9 mouse cellular contexts compared by ENCODE assay signal in the genomic region with DNA sequence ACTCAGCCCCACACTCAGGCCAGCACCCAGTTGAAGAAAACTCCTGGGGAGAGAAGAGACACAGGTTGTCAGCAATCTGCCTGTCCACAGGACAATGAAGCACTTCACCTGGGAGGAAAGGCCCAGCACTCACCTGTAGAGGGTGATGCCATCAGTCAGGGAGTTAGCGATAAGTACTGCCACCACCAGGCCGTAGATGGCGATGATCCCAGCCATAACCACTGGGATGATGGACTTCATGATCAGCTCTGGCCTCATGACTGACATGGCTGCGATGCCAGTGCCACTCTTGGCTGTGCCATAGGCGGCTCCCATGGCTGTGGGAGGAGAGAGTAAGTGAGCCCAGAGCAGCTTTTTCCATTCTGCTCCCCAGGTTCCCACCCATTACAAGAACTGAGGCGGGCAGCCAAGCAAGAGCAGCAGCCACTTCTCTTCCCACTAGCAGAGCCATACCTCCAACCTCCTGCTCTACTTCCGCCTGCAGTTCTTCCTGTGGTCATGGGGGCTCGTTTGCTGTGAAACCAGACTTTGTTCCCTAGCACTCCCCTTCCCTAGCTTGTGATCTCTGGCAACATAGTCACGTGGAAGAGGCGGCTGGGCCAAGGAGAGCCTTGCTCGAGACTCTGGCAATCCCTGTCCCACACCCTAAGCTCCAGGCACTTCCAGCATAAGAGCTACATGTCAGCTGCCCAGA. TPM values are rescaled to one million over a fixed set of nuclear protein-coding genes. Genes with fewer than 3 reads are reported as not detected.
DNase-seq lines count a peak whose midpoint lies in the region; ATAC-seq and TF ChIP-seq lines count a peak whose summit lies in the region.
"Had no signal": no experiment of that assay in that cellular context is flagged by ENCODE, and none has a peak within 500 bp of the region (broad histone marks: within the 10 kb centered on the region; RNA-seq: fewer than 3 reads in every experiment).

No protein-coding gene starts in this region.

- no peak overlapping the region for H3K9ac ChIP-seq in forebrain, embryonic 11.5 days (ENCODE audit: low read length)
- no peak overlapping the region for H3K9ac ChIP-seq in liver, embryonic 12.5 days
- H3K9ac ChIP-seq: neural tube, embryonic 12.5 days had no signal

- intact Hi-C loops in left cerebral cortex, postnatal 14 days (cut with DNase I): loop anchor here (5.0 kb wide), 1 partner anchor 43 kb away; a partner anchor contains a TSS

- H3K36me3 ChIP-seq in forebrain, embryonic 10.5 days (replicated peaks): peaks cover 33% of the 10 kb centered on the region
- no peaks in the 10 kb centered on the region; the same call in 1 of the 2 replicates for H3K36me3 ChIP-seq in forebrain, embryonic 11.5 days (ENCODE audit: control insufficient read depth, insufficient read depth, low read length)
- peaks cover 34% of the 10 kb centered on the region for H3K36me3 ChIP-seq in liver, embryonic 12.5 days
- H3K36me3 ChIP-seq in small intestine, adult 2 months (ENCODE audit: control insufficient read depth, insufficient read depth, low read length): peaks cover 16% of the 10 kb centered on the region

- no peak for DNase-seq in forebrain, embryonic 10.5 days (ENCODE audit: extremely low spot score, low spot score)
- no peak for DNase-seq in forebrain, embryonic 11.5 days (ENCODE audit: low spot score)
- DNase-seq in liver: no peak
- peak; percentile 72 to 88 for DNase-seq in kidney, postnatal 25 days
- DNase-seq in left cerebral cortex, postnatal 14 days (ENCODE audit: low spot score in 2 of 2): no peak
- no peak for DNase-seq in urinary bladder, postnatal 4 days (ENCODE audit: low spot score in 2 of 2)

- H3K27me3 ChIP-seq in forebrain, embryonic 10.5 days (ENCODE audit: poor library complexity, severe bottlenecking): no peaks in the 10 kb centered on the region
- no peaks in the 10 kb centered on the region for H3K27me3 ChIP-seq in forebrain, embryonic 11.5 days (ENCODE audit: control insufficient read depth, insufficient read depth, low read length)
- no peaks in the 10 kb centered on the region for H3K27me3 ChIP-seq in liver, embryonic 12.5 days (replicated peaks)
- no peaks in the 10 kb centered on the region for H3K27me3 ChIP-seq in small intestine, adult 2 months (ENCODE audit: control insufficient read depth, insufficient read depth, low read length)
- H3K27me3 ChIP-seq: neural tube, embryonic 12.5 days had no signal

- WGBS in forebrain, embryonic 10.5 days: 88% methylated on average over 11 of the region's 11 CpGs
- 77% methylated on average over 9 of the region's 11 CpGs for WGBS in forebrain, embryonic 11.5 days
- WGBS in liver, embryonic 12.5 days (ENCODE audit: insufficient replicate concordance): 69% methylated on average over 11 of the region's 11 CpGs
- WGBS in small intestine, adult 2 months: 64% methylated on average over 11 of the region's 11 CpGs

- no peak for TF ChIP-seq POLR2A in small intestine, adult 2 months (IDR thresholded peaks at IDR 0.05; ENCODE audit: low read depth, low read length)

- H3K4me2 ChIP-seq in forebrain, embryonic 11.5 days (ENCODE audit: low read depth, low read length, severe bottlenecking): no peak overlapping the region
- no peak overlapping the region for H3K4me2 ChIP-seq in liver, embryonic 12.5 days
- H3K4me2 ChIP-seq: neural tube, embryonic 12.5 days had no signal

- H3K27ac ChIP-seq in forebrain, embryonic 10.5 days: no peak overlapping the region
- H3K27ac ChIP-seq in forebrain, embryonic 11.5 days (ENCODE audit: low read depth, low read length): no peak overlapping the region
- H3K27ac ChIP-seq in liver, embryonic 12.5 days: peak overlapping the region; percentile 68
- 0 out of 2 replicates have a peak overlapping the region, but pooled peaks have one; percentile 7 for H3K27ac ChIP-seq in small intestine, adult 2 months (ENCODE audit: insufficient read depth, low read depth, low read length)
- H3K27ac ChIP-seq: neural tube, embryonic 12.5 days had no signal

- TF ChIP-seq CTCF in small intestine, adult 2 months (IDR thresholded peaks at IDR 0.05; ENCODE audit: extremely low read depth, insufficient read length, insufficient replicate concordance, low read depth, low read length): no peak

- H3K4me1 ChIP-seq in forebrain, embryonic 10.5 days: peaks cover 28% of the 10 kb centered on the region
- peaks cover 12% of the 10 kb centered on the region; the same call in 1 of the 2 replicates for H3K4me1 ChIP-seq in forebrain, embryonic 11.5 days (replicated peaks; ENCODE audit: control insufficient read depth, insufficient read depth, low read length)
- peaks cover 57% of the 10 kb centered on the region for H3K4me1 ChIP-seq in liver, embryonic 12.5 days
- peaks cover 17% of the 10 kb centered on the region for H3K4me1 ChIP-seq in small intestine, adult 2 months (ENCODE audit: control insufficient read depth, insufficient read depth, insufficient read length, low read length)

- H3K9me3 ChIP-seq in forebrain, embryonic 10.5 days: no peaks in the 10 kb centered on the region
- H3K9me3 ChIP-seq in forebrain, embryonic 11.5 days (ENCODE audit: control insufficient read depth, low read length): no peaks in the 10 kb centered on the region
- no peaks in the 10 kb centered on the region for H3K9me3 ChIP-seq in liver, embryonic 12.5 days (replicated peaks)
- H3K9me3 ChIP-seq: neural tube, embryonic 12.5 days had no signal

- H3K4me3 ChIP-seq in forebrain, embryonic 10.5 days: 0 out of 2 replicates have a peak overlapping the region, but pooled peaks have one; percentile 16
- H3K4me3 ChIP-seq in forebrain, embryonic 11.5 days (ENCODE audit: low read depth, low read length): no peak overlapping the region
- no peak overlapping the region for H3K4me3 ChIP-seq in liver, embryonic 12.5 days
- no peak overlapping the region for H3K4me3 ChIP-seq in small intestine, adult 2 months (ENCODE audit: low read depth, low read length)
- H3K4me3 ChIP-seq: neural tube, embryonic 12.5 days had no signal

- ATAC-seq in forebrain, embryonic 11.5 days (replicated peaks; ENCODE audit: low FRiP score): no peak
- no peak for ATAC-seq in liver, embryonic 12.5 days

RNA-seq across cellular contexts. Expression of a gene that starts 1.1 kb away (rescaled TPM):
- 40.2 and 44.7 TPM in 2 replicates for polyA plus RNA-seq in forebrain, embryonic 10.5 days (2016; fragmentation: Nextera tagmentation; extraction: Ambion mirVana)
- 29.5 and 34.7 TPM in 2 replicates for polyA plus RNA-seq in forebrain, embryonic 11.5 days (2014; fragmentation: Nextera tagmentation; extraction: Ambion mirVana)
- 20.9 and 22.7 TPM in 2 replicates for polyA plus RNA-seq in liver, embryonic 12.5 days (2016; fragmentation: Nextera tagmentation; extraction: Ambion mirVana)
- 61.6 and 187 TPM in 2 replicates for polyA plus RNA-seq in small intestine, adult 2 months (2012; rRNA removed)
- total RNA-seq in left cerebral cortex, postnatal 14 days (2021): 10 to 100 TPM; 32.4 to 36.1 TPM

RNA-seq across cellular contexts. Expression of a gene that starts 4.8 kb away (rescaled TPM):
- 419 and 421 TPM in 2 replicates for polyA plus RNA-seq in forebrain, embryonic 10.5 days (2016; fragmentation: Nextera tagmentation; extraction: Ambion mirVana)
- polyA plus RNA-seq in forebrain, embryonic 11.5 days (2014; fragmentation: Nextera tagmentation; extraction: Ambion mirVana): 394 and 453 TPM in 2 replicates
- polyA plus RNA-seq in liver, embryonic 12.5 days (2016; fragmentation: Nextera tagmentation; extraction: Ambion mirVana): 371 and 388 TPM in 2 replicates
- 549 and 948 TPM in 2 replicates for polyA plus RNA-seq in small intestine, adult 2 months (2012; rRNA removed)
- total RNA-seq in left cerebral cortex, postnatal 14 days (2021): 1,000 to 10,000 TPM; 1,506 to 1,590 TPM

RNA-seq across cellular contexts. Expression of a gene that starts 14.0 kb away (rescaled TPM):
- polyA plus RNA-seq in forebrain, embryonic 10.5 days (2016; fragmentation: Nextera tagmentation; extraction: Ambion mirVana): 32.6 and 34.3 TPM in 2 replicates
- 46.6 and 47.5 TPM in 2 replicates for polyA plus RNA-seq in forebrain, embryonic 11.5 days (2014; fragmentation: Nextera tagmentation; extraction: Ambion mirVana)
- 31.4 and 34.9 TPM in 2 replicates for polyA plus RNA-seq in liver, embryonic 12.5 days (2016; fragmentation: Nextera tagmentation; extraction: Ambion mirVana)
- polyA plus RNA-seq in small intestine, adult 2 months (2012; rRNA removed): 10.8 and 12.7 TPM in 2 replicates
- total RNA-seq in left cerebral cortex, postnatal 14 days (2021): 10 to 100 TPM; 89.4 to 95.5 TPM

RNA-seq across cellular contexts. Expression of a gene that starts 40.6 kb away (rescaled TPM):
- 6.8 and 7.5 TPM in 2 replicates for polyA plus RNA-seq in forebrain, embryonic 10.5 days (2016; fragmentation: Nextera tagmentation; extraction: Ambion mirVana)
- 8.3 and 8.4 TPM in 2 replicates for polyA plus RNA-seq in forebrain, embryonic 11.5 days (2014; fragmentation: Nextera tagmentation; extraction: Ambion mirVana)
- polyA plus RNA-seq in liver, embryonic 12.5 days (2016; fragmentation: Nextera tagmentation; extraction: Ambion mirVana): 11.1 and 11.9 TPM in 2 replicates
- 11.4 and 62.9 TPM in 2 replicates for polyA plus RNA-seq in small intestine, adult 2 months (2012; rRNA removed)
- 10 to 100 TPM; 71.1 to 72.5 TPM for total RNA-seq in left cerebral cortex, postnatal 14 days (2021)

RNA-seq across cellular contexts. Expression of a gene that starts 44.6 kb away (rescaled TPM):
- 2.3 and 2.9 TPM in 2 replicates for polyA plus RNA-seq in forebrain, embryonic 10.5 days (2016; fragmentation: Nextera tagmentation; extraction: Ambion mirVana)
- 3.8 and 4.9 TPM in 2 replicates for polyA plus RNA-seq in forebrain, embryonic 11.5 days (2014; fragmentation: Nextera tagmentation; extraction: Ambion mirVana)
- 2.1 and 2.7 TPM in 2 replicates for polyA plus RNA-seq in liver, embryonic 12.5 days (2016; fragmentation: Nextera tagmentation; extraction: Ambion mirVana)
- 1.3 and 1.6 TPM in 2 replicates for polyA plus RNA-seq in small intestine, adult 2 months (2012; rRNA removed)
- total RNA-seq in left cerebral cortex, postnatal 14 days (2021): 10 to 100 TPM; 11.0 to 12.6 TPM

Comparison
In these comparisons a context has a peak if more than half of its experiments do, and no peak if none do; other contexts are left out.
1. DNase-seq: peak in kidney, postnatal 25 days (2 of 2); none in forebrain, embryonic 10.5 days (single experiment), forebrain, embryonic 11.5 days (single experiment), liver (single experiment), left cerebral cortex, postnatal 14 days (0 of 2) and urinary bladder, postnatal 4 days (0 of 2).
2. H3K27ac ChIP-seq: peak in liver, embryonic 12.5 days (single experiment) and small intestine, adult 2 months (single experiment); none in forebrain, embryonic 10.5 days (single experiment) and forebrain, embryonic 11.5 days (single experiment).